Mouse (Mus musculus): ENCODE results near the gene Myl9.

The Myl9 gene

DNA sequence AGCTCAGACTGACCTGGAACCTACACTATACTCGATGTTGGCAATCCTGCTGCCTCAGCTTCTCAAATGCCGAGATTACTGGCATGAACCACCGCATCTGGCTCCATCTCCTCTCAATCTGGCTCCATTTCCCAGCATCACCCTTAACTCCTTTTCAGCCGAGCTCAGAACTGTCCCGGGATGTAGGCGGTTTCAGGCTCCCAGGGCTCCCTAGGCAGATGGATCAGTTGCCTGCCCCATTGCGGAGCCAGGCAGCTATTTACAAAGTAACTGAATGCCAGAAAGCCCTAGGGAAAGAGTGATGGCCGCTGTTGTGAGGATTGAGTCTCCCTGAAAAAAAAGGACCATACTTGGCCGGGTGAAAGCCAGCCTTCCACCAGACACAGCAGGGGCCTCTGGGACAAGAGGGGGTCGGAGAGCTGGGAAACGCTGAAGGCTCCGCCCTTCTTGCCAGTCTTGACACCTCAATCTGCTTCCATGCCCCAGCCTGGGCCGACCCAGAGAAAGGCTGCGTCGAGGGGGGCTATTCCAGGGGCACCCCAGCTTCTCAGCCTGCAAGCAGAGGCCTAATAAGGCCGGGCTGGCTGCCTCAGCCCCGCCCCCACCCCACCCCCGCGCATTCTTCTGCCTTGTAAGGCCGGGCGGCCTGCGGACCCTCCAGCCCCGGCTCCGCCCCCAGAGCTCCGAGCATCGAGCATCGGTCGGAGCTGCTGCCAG, at the start of gene Myl9:
TSS of gene Myl9 (plus strand) at position 683 of the 717 bp plus-strand sequence.
- no peak for DNase-seq

GRCm38 (mm10) chr2:156726344-156726743, 48.9 kb upstream of the Myl9 start:
- DNase-seq, result no peak

DNA sequence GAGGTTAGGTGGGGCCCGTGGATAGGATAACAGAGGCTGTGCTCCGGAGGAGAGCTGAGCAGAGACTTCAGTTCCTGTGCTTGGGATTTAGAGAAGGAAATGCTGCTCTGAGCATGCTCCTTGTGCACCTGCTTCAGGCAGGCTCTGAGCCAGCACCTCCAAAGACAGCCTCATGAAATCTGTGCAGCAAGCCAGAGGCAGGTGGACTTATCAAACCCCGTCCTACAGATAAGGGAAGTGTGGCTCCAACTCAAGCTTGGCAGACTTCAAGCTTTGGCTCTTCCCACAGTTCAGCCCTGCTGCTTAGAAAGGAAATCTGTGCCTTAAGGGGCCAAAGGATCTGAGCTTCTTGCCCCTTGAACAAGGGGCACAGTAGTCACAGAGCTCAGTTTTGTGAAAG, 48.3 kb upstream of the Myl9 start:
- DNase-seq, result no peak

DNA sequence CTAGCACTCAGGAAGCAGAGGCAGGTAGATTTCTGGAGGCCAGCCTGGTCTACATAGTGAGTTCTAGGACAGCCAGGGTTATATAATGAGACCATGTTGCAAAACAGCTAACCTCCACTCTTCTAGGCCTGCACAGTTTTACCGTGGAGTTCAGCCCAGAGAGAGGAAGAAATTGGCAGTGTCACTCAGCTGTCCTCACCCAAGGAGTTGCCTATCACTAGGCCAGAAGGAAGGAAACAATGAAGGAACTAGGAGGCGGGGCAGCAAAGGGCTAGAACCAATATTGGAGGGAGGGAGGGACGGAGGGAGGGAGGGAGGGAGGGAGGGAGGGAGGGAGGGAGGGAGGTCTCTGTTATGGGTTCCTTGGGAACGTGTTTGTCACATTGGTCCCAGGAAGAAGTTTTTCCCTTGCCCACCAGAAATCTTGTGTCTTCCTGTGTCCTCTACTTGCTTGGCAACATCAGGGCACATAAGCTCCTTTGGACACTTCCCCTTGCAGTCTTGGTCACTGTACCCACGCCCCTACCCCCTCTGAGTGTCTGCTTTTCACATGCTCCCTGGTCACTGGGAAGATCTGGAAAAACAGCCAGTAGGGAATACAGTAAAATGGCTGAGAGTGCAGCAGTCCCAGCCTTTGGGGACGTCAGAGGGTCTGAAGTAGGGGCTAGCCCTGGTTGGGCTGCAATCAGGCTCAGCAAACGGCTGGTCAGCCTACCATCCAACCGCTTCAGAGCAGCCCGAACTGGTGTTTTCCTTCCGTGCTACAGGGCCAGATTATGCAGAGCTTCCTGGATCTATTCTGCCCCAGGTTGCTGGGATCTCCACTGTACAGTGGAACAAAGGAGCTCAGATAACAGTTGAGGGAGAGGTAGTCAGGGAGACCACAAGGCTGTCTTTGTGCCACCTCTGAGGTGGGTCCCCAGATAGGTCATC, 45.4 kb upstream of the Myl9 start:
- no peak for DNase-seq

- peak; percentile 38 to 57 for DNase-seq
These were observed 44.7 kb upstream of the Myl9 start for GRCm38 (mm10) chr2:156730501-156730921.

- DNase-seq, result no peak
These were observed 43.6 kb upstream of the Myl9 start for GRCm38 (mm10) chr2:156731592-156731991.

DNA sequence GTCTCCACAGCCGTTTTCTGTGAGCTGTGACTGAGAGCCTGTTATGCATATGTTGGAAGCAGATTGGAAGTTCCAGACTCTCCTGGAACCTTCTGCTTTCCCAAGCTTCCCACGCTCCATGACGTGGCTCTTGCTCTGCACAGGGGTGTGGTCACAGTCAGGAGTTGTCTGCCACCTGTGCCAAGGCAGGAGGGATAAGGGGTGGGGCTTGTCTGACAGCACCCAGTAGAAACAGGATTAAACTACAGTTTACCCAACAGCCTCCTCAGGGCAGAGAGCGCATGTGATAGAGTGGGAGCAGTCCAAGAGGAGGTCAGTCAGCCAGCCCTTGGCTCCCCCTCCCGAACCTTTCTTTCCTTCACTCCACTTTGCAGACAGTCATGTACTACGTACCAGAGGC, 43.1 kb upstream of the Myl9 start:
- peak in 1 of 2 experiments; percentile 17 for DNase-seq

DNA sequence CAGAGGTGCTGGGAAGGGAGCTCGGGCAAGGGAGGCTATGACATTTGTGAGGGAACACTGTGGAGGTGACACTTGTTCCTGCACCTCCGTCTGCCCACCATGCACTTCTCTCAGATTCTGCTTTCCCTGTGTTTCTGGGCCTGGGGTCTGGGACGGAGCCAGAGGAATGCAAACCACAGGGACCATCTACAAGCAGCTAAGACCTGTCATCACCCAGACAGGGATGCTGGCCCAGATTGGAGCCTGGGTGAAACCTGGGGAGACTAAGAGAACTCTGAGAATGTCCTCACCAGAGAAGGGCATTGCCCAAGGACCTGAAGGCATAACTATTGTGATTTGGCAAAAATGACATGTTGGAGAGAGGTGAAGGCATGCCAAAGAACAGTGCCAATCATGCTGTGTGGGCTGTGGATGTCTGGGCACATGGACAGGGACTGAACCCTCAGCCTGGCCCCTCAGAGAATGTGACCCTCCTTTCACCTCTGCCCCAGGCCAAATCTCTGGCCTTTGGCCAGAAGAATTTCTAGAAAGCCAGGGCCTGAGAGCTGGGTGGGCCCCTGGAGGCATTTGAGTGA, 39.4 kb upstream of the Myl9 start:
- no peak for DNase-seq

DNA sequence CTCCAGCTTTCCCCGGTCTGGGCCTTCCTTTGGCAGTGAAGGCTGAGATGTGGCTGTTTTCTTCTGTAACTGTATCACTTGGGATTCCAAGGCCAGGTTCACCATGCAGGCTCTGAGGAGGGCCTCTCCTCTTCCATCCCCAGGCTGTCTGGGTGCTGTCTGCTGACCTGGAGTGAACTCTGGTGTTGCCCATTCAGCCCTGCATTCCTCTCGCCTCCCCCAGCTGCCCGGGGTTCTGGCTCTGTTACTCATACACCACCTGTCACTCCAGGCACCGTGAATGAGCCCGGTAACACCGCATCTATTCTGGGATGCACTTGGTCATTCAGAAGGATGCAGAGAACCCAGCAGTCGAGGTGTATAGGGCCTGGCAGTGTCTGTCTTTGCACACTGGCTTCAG, 38.4 kb upstream of the Myl9 start:
- DNase-seq, result no peak

- no peak for DNase-seq
These were observed 37.2 kb upstream of the Myl9 start for GRCm38 (mm10) chr2:156737976-156738375.

- DNase-seq, result no peak
These were observed 34.0 kb upstream of the Myl9 start for GRCm38 (mm10) chr2:156741265-156741664.

- no peak for DNase-seq
These were observed 33.2 kb upstream of the Myl9 start for GRCm38 (mm10) chr2:156741998-156742397.

GRCm38 (mm10) chr2:156743248-156743647, 32.0 kb upstream of the Myl9 start:
- DNase-seq, result no peak

GRCm38 (mm10) chr2:156744414-156744813, 30.8 kb upstream of the Myl9 start:
- DNase-seq, result no peak

DNA sequence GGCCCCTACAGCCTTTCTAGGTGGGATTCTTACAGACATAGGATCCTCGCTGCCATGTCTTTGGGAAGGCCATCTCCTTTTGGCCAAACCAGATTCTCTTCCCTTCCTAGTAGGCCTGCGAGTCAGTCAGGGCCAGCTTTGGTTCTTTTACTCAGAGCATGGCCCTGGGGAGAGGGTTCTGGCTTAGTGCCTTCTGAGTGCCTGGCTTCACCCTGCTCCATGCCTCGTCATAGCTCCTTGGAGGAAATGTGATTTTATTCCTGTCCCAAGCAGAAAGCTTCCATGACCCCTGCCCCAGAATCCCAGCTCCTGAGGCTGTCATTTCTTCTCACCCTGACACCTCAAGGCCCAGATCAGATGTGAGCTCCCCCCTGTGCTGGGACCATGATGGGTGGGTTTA, 27.9 kb upstream of the Myl9 start:
- DNase-seq, result no peak

DNA sequence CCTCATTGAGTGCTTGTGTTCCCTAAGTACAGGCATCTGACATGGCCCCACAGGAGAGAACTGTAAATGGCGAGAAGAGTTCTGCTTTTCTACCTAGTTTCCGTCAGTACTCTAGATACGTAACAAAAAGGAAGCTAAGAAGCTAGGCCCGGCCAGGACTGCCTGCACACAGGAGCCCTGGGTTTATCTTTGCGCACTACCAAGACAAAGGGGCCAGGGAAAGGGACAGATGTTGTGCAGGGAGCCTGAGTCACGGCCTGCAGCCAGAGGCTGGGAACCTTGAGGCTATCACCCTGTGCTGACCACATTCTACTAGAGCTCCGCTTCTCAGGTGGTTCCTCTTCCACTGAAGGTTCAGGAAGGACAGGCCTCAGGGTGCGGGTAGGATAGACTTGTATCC, 25.5 kb upstream of the Myl9 start:
- DNase-seq, result no peak

DNA sequence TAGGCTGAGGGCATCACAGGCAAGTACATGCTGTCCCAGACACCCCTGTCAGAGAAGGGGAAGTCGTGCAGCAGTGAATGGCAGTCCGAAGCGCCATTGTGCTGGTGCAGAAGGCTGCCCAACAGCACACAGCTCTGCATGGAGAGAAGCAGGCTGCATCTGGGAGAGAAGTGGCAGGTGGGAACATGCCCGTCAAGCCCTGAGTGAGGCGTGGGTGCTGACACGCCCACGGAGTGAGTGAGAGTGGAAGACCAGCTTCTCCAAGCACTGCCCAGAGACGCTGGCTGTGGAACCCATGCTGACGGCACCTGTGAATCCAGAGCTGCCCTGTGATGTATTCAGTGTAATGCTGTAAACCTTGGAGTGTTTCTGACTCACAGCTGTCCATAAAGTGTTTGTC, 18.3 kb upstream of the Myl9 start:
- no peak for DNase-seq

- no peak for DNase-seq
These were observed 14.2 kb upstream of the Myl9 start for GRCm38 (mm10) chr2:156760843-156761505.

GRCm38 (mm10) chr2:156761521-156762278, 13.5 kb upstream of the Myl9 start:
- DNase-seq, result no peak

- DNase-seq, result no peak
These were observed 12.7 kb upstream of the Myl9 start for GRCm38 (mm10) chr2:156762499-156762898.

GRCm38 (mm10) chr2:156763101-156763500, 12.1 kb upstream of the Myl9 start:
- DNase-seq, result no peak

DNA sequence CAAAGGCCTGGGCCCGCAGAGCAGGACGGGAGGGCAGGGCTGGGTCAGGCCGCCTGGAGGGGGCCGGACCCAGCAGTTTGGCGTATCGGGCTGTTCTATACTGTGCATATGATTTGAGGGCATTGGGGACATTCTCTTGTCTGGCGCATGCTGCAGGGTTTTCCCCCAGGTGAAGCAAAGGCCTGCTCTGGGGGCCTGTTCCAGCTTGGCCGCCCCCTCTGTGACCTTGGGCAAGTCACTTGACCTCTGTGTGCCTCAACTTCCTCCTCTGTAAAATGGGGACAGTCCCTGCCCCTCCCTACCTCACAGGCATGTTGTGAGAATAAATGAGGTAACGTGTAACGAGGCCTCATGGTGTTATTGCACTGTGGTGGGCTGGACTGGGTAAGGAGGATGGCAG, 11.2 kb upstream of the Myl9 start:
- DNase-seq, result no peak
